Mouse (Mus musculus) cortical plate, adult 2 months (tissue): Measurements from ENCODE around the gene Cdk7.

Experiments used
- CTCF ChIP-seq: fragments of 200-500 bp; IDR thresholded peaks from 2 replicates; pipeline ENCODE4 v1.5.1; 2011; ENCODE audit warnings: mild to moderate bottlenecking, control low read depth, low read length; ENCODE audit not compliant: insufficient read depth; ENCODE audit errors: extremely low read depth
- POLR2A ChIP-seq: fragments of 200-500 bp; IDR thresholded peaks from 2 replicates; pipeline ENCODE4 v1.6.1; 2011; ENCODE audit warnings: mild to moderate bottlenecking, low read length, control low read depth; ENCODE audit not compliant: insufficient read depth; ENCODE audit errors: extremely low read depth

GRCm38 (mm10) chr13:100698866-100699265, 31.9 kb downstream of the Cdk7 start:
- TF ChIP-seq CTCF: no peak
- TF ChIP-seq POLR2A: no peak
